Mouse (Mus musculus) ES-Bruce4 (cell line): ENCODE results near the gene 4930524J08Rik.

Experiments
- CTCF ChIP-seq: IDR thresholded peaks from one replicate; pipeline ENCODE4 v1.8.1; 2011; ENCODE audit warnings: low read depth, low read length
- EP300 ChIP-seq: IDR thresholded peaks from 2 replicates; pipeline ENCODE4 v1.6.1; 2011; ENCODE audit warnings: low read depth, low read length; ENCODE audit not compliant: insufficient read depth
- POLR2A ChIP-seq: IDR thresholded peaks from one replicate; pipeline ENCODE4 v1.8.1; 2011; ENCODE audit warnings: low read length; ENCODE audit not compliant: insufficient read depth

DNA sequence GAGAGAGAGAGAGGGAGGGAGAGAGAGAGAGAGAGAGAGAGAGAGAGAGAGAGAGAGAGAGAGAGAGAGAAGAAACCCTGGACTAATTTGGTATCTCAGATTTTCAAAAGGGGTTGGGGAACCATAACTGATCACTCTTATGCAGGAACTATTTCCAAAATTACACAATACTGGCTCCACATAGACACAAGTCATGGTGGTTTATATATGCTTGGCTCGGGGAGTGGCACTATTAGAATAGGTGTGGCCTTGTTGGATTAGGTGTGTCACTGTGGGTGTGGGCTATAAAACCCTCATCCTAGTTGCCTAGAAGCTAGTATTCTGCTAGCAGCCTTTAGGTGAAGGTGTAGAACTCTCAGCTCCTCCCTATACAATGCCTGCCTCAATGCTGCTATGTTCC, 46.0 kb downstream of the 4930524J08Rik start:
- TF ChIP-seq CTCF (no peak), POLR2A (no peak), EP300 (no peak)
